Mouse (Mus musculus) limb, embryonic 12.5 days (tissue): ENCODE data around the gene E2f7. TPM values are rescaled to one million over a fixed set of nuclear protein-coding genes. Genes with fewer than 3 reads are reported as not detected.
"Not testable (repeated sequence)": the region's sequence is repeated elsewhere in the genome, so short reads cannot be mapped to it uniquely, and the experiment has no call there.

Experiments
- ATAC-seq: fragments of 200-750 bp; cut with Nextera tagmentation; 2 replicates; pipeline ENCODE4 v1.8.0; 2017; ENCODE audit warnings: low read depth, moderate TSS enrichment; ENCODE audit not compliant: insufficient number of reproducible peaks, insufficient read depth, low FRiP score, low TSS enrichment
- H3K27ac ChIP-seq: fragments of 300-500 bp; sonication (generic); 2 replicates; pipeline ENCODE4 v1.5.1; 2016; ENCODE audit warnings: mild to moderate bottlenecking, moderate library complexity
- H3K27me3 ChIP-seq: fragments of 300-500 bp; sonication (generic); 2 replicates; pipeline ENCODE4 v1.6.1; 2016; ENCODE audit warnings: mild to moderate bottlenecking, moderate library complexity
- H3K36me3 ChIP-seq: fragments of 300-500 bp; sonication (generic); 2 replicates; pipeline ENCODE4 v1.6.1; 2016; ENCODE audit warnings: mild to moderate bottlenecking, moderate library complexity
- H3K4me1 ChIP-seq: fragments of 300-500 bp; sonication (generic); replicated peaks from 2 replicates; pipeline ENCODE4 v1.6.1; 2016
- H3K4me2 ChIP-seq: fragments of 300-500 bp; sonication (generic); 2 replicates; pipeline ENCODE4 v1.6.1; 2016; ENCODE audit warnings: mild to moderate bottlenecking, moderate library complexity
- H3K4me3 ChIP-seq: fragments of 300-500 bp; sonication (generic); replicated peaks from 2 replicates; pipeline ENCODE4 v1.5.1; 2016; ENCODE audit warnings: mild to moderate bottlenecking
- H3K9ac ChIP-seq: fragments of 300-500 bp; sonication (generic); replicated peaks from 2 replicates; pipeline ENCODE4 v1.6.1; 2016; ENCODE audit warnings: mild to moderate bottlenecking, moderate library complexity
- H3K9me3 ChIP-seq: fragments of 300-500 bp; sonication (generic); 2 replicates; pipeline ENCODE4 v1.6.1; 2016; ENCODE audit warnings: mild to moderate bottlenecking, moderate library complexity
- WGBS: fragments of 180-500 bp; shearing (Covaris S2); methylation state at CpG from one replicate; pipeline ENCODE4 v1.1.7; 2016; 5-methylcytosine and 5-hydroxymethylcytosine counted together
- polyA plus RNA-seq: library from polyadenylated mRNA; unstranded; fragments of >200 nt; fragmentation: Nextera tagmentation; extraction: Ambion mirVana; gene quantifications from 2 replicates; pipeline ENCODE4 v1.2.1, GENCODE M21; 2016

Gene E2f7
- polyA plus RNA-seq, 1 experiment from 2014 or later = 34.5 TPM

- peaks cover 13% of the 10 kb centered on the region for H3K4me1 ChIP-seq
- H3K4me2 ChIP-seq = no peak overlapping the region
- H3K36me3 ChIP-seq = peaks cover 65% of the 10 kb centered on the region
- no peaks in the 10 kb centered on the region for H3K27me3 ChIP-seq
- no peak overlapping the region for H3K9ac ChIP-seq
- no peak overlapping the region for H3K27ac ChIP-seq
- 97% methylated on average over 9 of the region's 9 CpGs for WGBS
- ATAC-seq = no peak
- no peaks in the 10 kb centered on the region for H3K9me3 ChIP-seq
- H3K4me3 ChIP-seq = no peak overlapping the region
These were observed 3.8 kb downstream of the E2f7 start for GRCm38 (mm10) chr10:110749081-110749480.

- Histone ChIP-seq H3K4me2 (no peak overlapping the region), H3K4me1 (peaks cover 13% of the 10 kb centered on the region), H3K9me3 (no peaks in the 10 kb centered on the region), H3K27ac (no peak overlapping the region), H3K9ac (no peak overlapping the region), H3K27me3 (no peaks in the 10 kb centered on the region), H3K36me3 (peaks cover 71% of the 10 kb centered on the region), H3K4me3 (no peak overlapping the region)
- no peak for ATAC-seq
- WGBS = 91% methylated on average over 9 of the region's 9 CpGs
These were observed 4.5 kb downstream of the E2f7 start for GRCm38 (mm10) chr10:110749510-110750305.

GRCm38 (mm10) chr10:110752849-110753248, 7.6 kb downstream of the E2f7 start:
- Histone ChIP-seq H3K9me3 (0 out of 2 replicates have a peak, but pooled peaks cover 8% of the 10 kb centered on the region), H3K27ac (0 out of 2 replicates have a peak overlapping the region, but pooled peaks have one; percentile 8), H3K27me3 (no peaks in the 10 kb centered on the region), H3K4me3 (no peak overlapping the region), H3K4me1 (no peaks in the 10 kb centered on the region; the same call in 1 of the 2 replicates), H3K9ac (no peak overlapping the region), H3K4me2 (no peak overlapping the region), H3K36me3 (peaks cover 95% of the 10 kb centered on the region)
- 89% methylated on average over 3 of the region's 3 CpGs for WGBS
- no peak for ATAC-seq

- no peak for ATAC-seq
- H3K4me1 ChIP-seq = no peaks in the 10 kb centered on the region; the same call in 1 of the 2 replicates
- H3K27ac ChIP-seq = no peak overlapping the region
- 93% methylated on average over 10 of the region's 10 CpGs for WGBS
- no peak overlapping the region for H3K9ac ChIP-seq
- no peaks in the 10 kb centered on the region for H3K27me3 ChIP-seq
- no peak overlapping the region for H3K4me2 ChIP-seq
- H3K36me3 ChIP-seq = peaks cover 89% of the 10 kb centered on the region
- H3K4me3 ChIP-seq = no peak overlapping the region
- 0 out of 2 replicates have a peak, but pooled peaks cover 8% of the 10 kb centered on the region for H3K9me3 ChIP-seq
These were observed 10.3 kb downstream of the E2f7 start for GRCm38 (mm10) chr10:110755556-110755955.

GRCm38 (mm10) chr10:110756271-110756793, 11.1 kb downstream of the E2f7 start:
- Histone ChIP-seq H3K36me3 (peaks cover 89% of the 10 kb centered on the region), H3K27me3 (no peaks in the 10 kb centered on the region), H3K9ac (no peak overlapping the region), H3K4me1 (no peaks in the 10 kb centered on the region; the same call in 1 of the 2 replicates), H3K4me2 (no peak overlapping the region), H3K9me3 (0 out of 2 replicates have a peak, but pooled peaks cover 8% of the 10 kb centered on the region), H3K4me3 (no peak overlapping the region), H3K27ac (no peak overlapping the region)
- 92% methylated on average over 7 of the region's 7 CpGs for WGBS
- no peak for ATAC-seq

GRCm38 (mm10) chr10:110760552-110760951, 15.3 kb downstream of the E2f7 start:
- not testable (repeated sequence) for H3K4me3 ChIP-seq, H3K9ac ChIP-seq, H3K27me3 ChIP-seq, H3K9me3 ChIP-seq, ATAC-seq, H3K4me1 ChIP-seq, H3K27ac ChIP-seq, H3K4me2 ChIP-seq
- H3K36me3 ChIP-seq = peaks cover 90% of the 10 kb centered on the region
- 58% methylated on average over 7 of the region's 12 CpGs for WGBS

GRCm38 (mm10) chr10:110762134-110762884, 17.1 kb downstream of the E2f7 start:
- Histone ChIP-seq H3K9me3 (no peaks in the 10 kb centered on the region), H3K27me3 (no peaks in the 10 kb centered on the region), H3K9ac (no peak overlapping the region), H3K36me3 (peaks cover 92% of the 10 kb centered on the region), H3K4me1 (no peaks in the 10 kb centered on the region), H3K27ac (no peak overlapping the region), H3K4me3 (no peak overlapping the region), H3K4me2 (no peak overlapping the region)
- 89% methylated on average over 16 of the region's 16 CpGs for WGBS
- no peak for ATAC-seq

- H3K36me3 ChIP-seq = peaks cover 98% of the 10 kb centered on the region
- no peak for ATAC-seq
- 92% methylated on average over 13 of the region's 13 CpGs for WGBS
These were observed 18.2 kb downstream of the E2f7 start for GRCm38 (mm10) chr10:110763416-110763815.

GRCm38 (mm10) chr10:110769538-110769937, 24.3 kb downstream of the E2f7 start:
- Histone ChIP-seq H3K27ac (no peak overlapping the region), H3K4me1 (no peaks in the 10 kb centered on the region), H3K27me3 (no peaks in the 10 kb centered on the region), H3K4me3 (no peak overlapping the region), H3K9me3 (no peaks in the 10 kb centered on the region), H3K9ac (no peak overlapping the region), H3K4me2 (no peak overlapping the region), H3K36me3 (peaks cover 97% of the 10 kb centered on the region)
- no peak for ATAC-seq
- 94% methylated on average over 10 of the region's 10 CpGs for WGBS

More at GRCm38 (mm10) chr10:110763416-110763815, 18.2 kb downstream of the E2f7 start:
- Histone ChIP-seq H3K9me3 (no peaks in the 10 kb centered on the region), H3K27ac (no peak overlapping the region), H3K4me1 (no peaks in the 10 kb centered on the region), H3K4me3 (no peak overlapping the region), H3K9ac (no peak overlapping the region), H3K4me2 (no peak overlapping the region), H3K27me3 (no peaks in the 10 kb centered on the region)

- H3K36me3 ChIP-seq = peaks cover 91% of the 10 kb centered on the region
- no peaks in the 10 kb centered on the region for H3K27me3 ChIP-seq
- no peak for ATAC-seq
- H3K4me3 ChIP-seq = no peak overlapping the region
- H3K9me3 ChIP-seq = no peaks in the 10 kb centered on the region
- H3K27ac ChIP-seq = no peak overlapping the region
- no peak overlapping the region for H3K9ac ChIP-seq
- WGBS = 93% methylated on average over 12 of the region's 12 CpGs
- H3K4me1 ChIP-seq = no peaks in the 10 kb centered on the region
- no peak overlapping the region for H3K4me2 ChIP-seq
These were observed 28.0 kb downstream of the E2f7 start for GRCm38 (mm10) chr10:110773201-110773600.

- H3K4me1 ChIP-seq = no peaks in the 10 kb centered on the region
- H3K4me2 ChIP-seq = no peak overlapping the region
- ATAC-seq = no peak
- H3K27me3 ChIP-seq = no peaks in the 10 kb centered on the region
- peaks cover 91% of the 10 kb centered on the region for H3K36me3 ChIP-seq
- H3K4me3 ChIP-seq = no peak overlapping the region
- no peak overlapping the region for H3K27ac ChIP-seq
- H3K9me3 ChIP-seq = no peaks in the 10 kb centered on the region
- no peak overlapping the region for H3K9ac ChIP-seq
- WGBS = 95% methylated on average over 14 of the region's 14 CpGs
These were observed 28.6 kb downstream of the E2f7 start for GRCm38 (mm10) chr10:110773878-110774277.
